Mouse (Mus musculus) ES-E14 (cell line): ENCODE data around the gene Ubl5.

ENCODE experiments used
- MAFK ChIP-seq: IDR thresholded peaks from 2 replicates; pipeline ENCODE4 v1.6.1; 2014; ENCODE audit warnings: mild to moderate bottlenecking, low read depth, low read length, inconsistent platforms; ENCODE audit not compliant: insufficient read depth
- ZNF384 ChIP-seq: IDR thresholded peaks from 2 replicates; pipeline ENCODE4 v1.6.1; 2012; ENCODE audit warnings: low read depth, low read length, inconsistent platforms

- TF ChIP-seq ZNF384, result no peak
- no peak for TF ChIP-seq MAFK
Observed at GRCm38 (mm10) chr9:20644360-20645081, 1.8 kb downstream of the Ubl5 start, which contains the start of gene Fbxl12.
